Mouse (Mus musculus) CH12.LX (cell line): ENCODE results near the gene Tmem132c.

Experiments
- CTCF ChIP-seq, 2 experiments: IDR thresholded peaks in 1 of 2; conservative IDR thresholded peaks in 1 of 2; 2 replicates each; pipeline ENCODE4 v1.5.1; 2011 to 2012; ENCODE audit warnings: low read depth in 2 of 2, low read length in 2 of 2, improper control_type of control experiment in 1 of 2, inconsistent platforms in 1 of 2, mild to moderate bottlenecking in 1 of 2, moderate library complexity in 1 of 2
- MAFK ChIP-seq: IDR thresholded peaks from 2 replicates; pipeline ENCODE4 v1.6.1; 2011; ENCODE audit warnings: low read length, improper control_type of control experiment; ENCODE audit not compliant: insufficient replicate concordance
- POLR2A ChIP-seq: IDR thresholded peaks from 2 replicates; pipeline ENCODE4 v1.6.1; 2011; ENCODE audit warnings: low read depth, mild to moderate bottlenecking, improper control_type of control experiment, low read length
- POLR2AphosphoS2 ChIP-seq: IDR thresholded peaks from 2 replicates; pipeline ENCODE4 v1.6.1; 2011; ENCODE audit warnings: low read depth, low read length, improper control_type of control experiment
- RAD21 ChIP-seq: IDR thresholded peaks from 2 replicates; pipeline ENCODE4 v1.6.1; 2011; ENCODE audit warnings: low read depth, mild to moderate bottlenecking, low read length, improper control_type of control experiment, moderate library complexity
- SMC3 ChIP-seq: IDR thresholded peaks from 2 replicates; pipeline ENCODE4 v1.6.1; 2011; ENCODE audit warnings: low read depth, low read length, improper control_type of control experiment
- USF2 ChIP-seq: conservative IDR thresholded peaks from 2 replicates; pipeline ENCODE4 v1.6.1; 2011; ENCODE audit warnings: low read depth, low read length, improper control_type of control experiment

- no peak for TF ChIP-seq POLR2AphosphoS2
- TF ChIP-seq CTCF (conservative IDR thresholded peaks at IDR 0.05 in 1 of 2, IDR thresholded peaks at IDR 0.05 in 1 of 2; ENCODE audit: low read depth in 2 of 2, low read length in 2 of 2) = no peak
- TF ChIP-seq POLR2A = no peak
- TF ChIP-seq RAD21 = no peak
- TF ChIP-seq SMC3 = no peak
- TF ChIP-seq USF2 = no peak
- no peak for TF ChIP-seq MAFK
Measured at GRCm38 (mm10) chr5:127607507-127607906, 365.9 kb downstream of the Tmem132c start.
